Mouse (Mus musculus): ENCODE data around the gene Ssxb3. TPM values are rescaled to one million over a fixed set of nuclear protein-coding genes. Genes with fewer than 3 reads are reported as not detected.
"Not testable (repeated sequence)": the region's sequence is repeated elsewhere in the genome, so short reads cannot be mapped to it uniquely, and the experiment has no call there.

Ssxb3 gene
- not detected for total RNA-seq (2021)
- long read RNA-seq, experiment 1: 0 reads
- long read RNA-seq, experiment 2: 0 reads

GRCm38 (mm10) chrX:8591716-8592115, at the start of gene Ssxb3:
Gene Ssxb3, minus strand, starts transcription at chrX:8591816.
- intact Hi-C loops (cut with DNase I); DNase-seq (ENCODE audit: low spot score in 2 of 2): not testable (repeated sequence)

- intact Hi-C loops (cut with DNase I); DNase-seq (ENCODE audit: low spot score in 2 of 2): not testable (repeated sequence)
Observed at GRCm38 (mm10) chrX:8548155-8548554, 43.5 kb downstream of the Ssxb3 start, which contains the start of gene Ssxb6. Gene Ssxb6, minus strand, starts transcription at chrX:8548255.

Other genes with a start within 250 kb of the Ssxb3 start
- not detected for gene Ssxb9, start 224.8 kb downstream of the Ssxb3 start, total RNA-seq (2021)
- gene Ssxb1, start 178.5 kb downstream of the Ssxb3 start, total RNA-seq (2021): not detected
- not detected for gene Ssxb2, start 130.1 kb downstream of the Ssxb3 start, total RNA-seq (2021)
- not detected for gene Gm14459, start 66.9 kb downstream of the Ssxb3 start, total RNA-seq (2021)
- not detected for gene Ssxb6, start 43.6 kb downstream of the Ssxb3 start, total RNA-seq (2021)
- not detected for gene Ssxb8, start 99.0 kb upstream of the Ssxb3 start, total RNA-seq (2021)
- gene Ssx9, start 156.6 kb upstream of the Ssxb3 start, total RNA-seq (2021): not detected
- gene Ssxb5, start 211.9 kb upstream of the Ssxb3 start, total RNA-seq (2021): not detected

Data from left cerebral cortex, postnatal 14 days (tissue).